Mouse (Mus musculus) forelimb bud, embryonic 11.5 days (tissue): Measurements from ENCODE around the gene Gli3.
A peak's percentile ranks its signal among the peaks of the same experiment; 100 is the strongest.

Source experiments
- DNase-seq: peaks from one replicate; pipeline ENCODE4 v3.0.0-alpha.2; 2012; ENCODE audit warnings: low read depth, low spot score

Gene Gli3

GRCm38 (mm10) chr13:15662375-15662774 is 199.3 kb downstream of the Gli3 start:
- DNase-seq = peak; percentile 19

- peak; percentile 87 for DNase-seq
Observed at GRCm38 (mm10) chr13:15664580-15665201, 201.7 kb downstream of the Gli3 start.

- DNase-seq = no peak
Observed at GRCm38 (mm10) chr13:15665514-15665913, 202.5 kb downstream of the Gli3 start.

- DNase-seq = no peak
Observed at GRCm38 (mm10) chr13:15670144-15670961, 207.3 kb downstream of the Gli3 start.

GRCm38 (mm10) chr13:15670962-15671313 is 207.9 kb downstream of the Gli3 start:
- no peak for DNase-seq

GRCm38 (mm10) chr13:15675480-15675879 is 212.4 kb downstream of the Gli3 start:
- no peak for DNase-seq

GRCm38 (mm10) chr13:15677106-15677760 is 214.2 kb downstream of the Gli3 start:
- no peak for DNase-seq

GRCm38 (mm10) chr13:15681530-15681929 is 218.5 kb downstream of the Gli3 start:
- DNase-seq = no peak

- DNase-seq = no peak
Observed at GRCm38 (mm10) chr13:15683006-15683405, 220.0 kb downstream of the Gli3 start.

- no peak for DNase-seq
Observed at GRCm38 (mm10) chr13:15688074-15688825, 225.2 kb downstream of the Gli3 start.

- DNase-seq = no peak
Observed at GRCm38 (mm10) chr13:15688826-15689501, 225.9 kb downstream of the Gli3 start.

GRCm38 (mm10) chr13:15691751-15692464 is 228.9 kb downstream of the Gli3 start:
- DNase-seq = no peak

GRCm38 (mm10) chr13:15692465-15692809 is 229.4 kb downstream of the Gli3 start:
- DNase-seq = no peak

GRCm38 (mm10) chr13:15698284-15698683 is 235.2 kb downstream of the Gli3 start:
- no peak for DNase-seq

- no peak for DNase-seq
Observed at GRCm38 (mm10) chr13:15699116-15699515, 236.1 kb downstream of the Gli3 start.

- no peak for DNase-seq
Observed at GRCm38 (mm10) chr13:15704669-15705068, 241.6 kb downstream of the Gli3 start.

- no peak for DNase-seq
Observed at GRCm38 (mm10) chr13:15707481-15707881, 244.4 kb downstream of the Gli3 start.

GRCm38 (mm10) chr13:15713486-15713885 is 250.5 kb downstream of the Gli3 start:
- no peak for DNase-seq

- DNase-seq = no peak
Observed at GRCm38 (mm10) chr13:15714331-15714725, 251.3 kb downstream of the Gli3 start.

- DNase-seq = peak; percentile 28
Observed at GRCm38 (mm10) chr13:15714726-15715437, 251.8 kb downstream of the Gli3 start.
